Mouse (Mus musculus): ENCODE results near the gene Spc24. TPM values are rescaled to one million over a fixed set of nuclear protein-coding genes. Genes with fewer than 3 reads are reported as not detected.
A peak's percentile ranks its signal among the peaks of the same experiment; 100 is the strongest.

Gene Spc24
- polyA plus RNA-seq, 1 experiment: 80.1 TPM

- Histone ChIP-seq H3K79me2 (ENCODE audit: control insufficient read depth, insufficient read depth) (peaks cover 42% of the 10 kb centered on the region), H3K79me3 (ENCODE audit: low read depth) (peaks cover 30% of the 10 kb centered on the region), H3K27me3 (ENCODE audit: control insufficient read depth, insufficient read depth, insufficient read length) (no peaks in the 10 kb centered on the region), H3K36me3 (ENCODE audit: control insufficient read depth, insufficient read depth) (peaks cover 21% of the 10 kb centered on the region), H3ac (ENCODE audit: control insufficient read depth, insufficient read length, low read depth) (no peak overlapping the region), H3K4me3 (ENCODE audit: insufficient read depth, poor library complexity, severe bottlenecking) (peak overlapping the region; percentile 6)
- TF ChIP-seq FOSL1 (IDR thresholded peaks at IDR 0.05; ENCODE audit: insufficient read depth, low read length, poor library complexity, severe bottlenecking) (no peak), CTCF (IDR thresholded peaks at IDR 0.05; ENCODE audit: control insufficient read depth, insufficient read depth, insufficient read length) (no peak), MYOG (IDR thresholded peaks at IDR 0.05; ENCODE audit: control insufficient read depth, extremely low read depth, insufficient read length) (no peak), USF1 (IDR thresholded peaks at IDR 0.05; ENCODE audit: low read depth) (no peak), MAX (IDR thresholded peaks at IDR 0.05) (no peak)
Measured at GRCm38 (mm10) chr9:21754516-21755321, 5.4 kb downstream of the Spc24 start.

- Histone ChIP-seq H3K4me3 (ENCODE audit: insufficient read depth, poor library complexity, severe bottlenecking) (no peak overlapping the region), H3K36me3 (ENCODE audit: control insufficient read depth, insufficient read depth) (peaks cover 28% of the 10 kb centered on the region), H3ac (ENCODE audit: control insufficient read depth, insufficient read length, low read depth) (no peak overlapping the region), H3K27me3 (ENCODE audit: control insufficient read depth, insufficient read depth, insufficient read length) (no peaks in the 10 kb centered on the region), H3K79me2 (ENCODE audit: control insufficient read depth, insufficient read depth) (peaks cover 34% of the 10 kb centered on the region), H3K79me3 (ENCODE audit: low read depth) (peaks cover 27% of the 10 kb centered on the region)
- TF ChIP-seq FOSL1 (IDR thresholded peaks at IDR 0.05; ENCODE audit: insufficient read depth, low read length, poor library complexity, severe bottlenecking) (peak; percentile 74), MYOG (IDR thresholded peaks at IDR 0.05; ENCODE audit: control insufficient read depth, extremely low read depth, insufficient read length) (no peak), CTCF (IDR thresholded peaks at IDR 0.05; ENCODE audit: control insufficient read depth, insufficient read depth, insufficient read length) (no peak), CEBPB (IDR thresholded peaks at IDR 0.05; ENCODE audit: low read depth) (no peak), MYOD1 (IDR thresholded peaks at IDR 0.05; ENCODE audit: control insufficient read depth, insufficient read length, low read depth) (peak; percentile 3), MAX (IDR thresholded peaks at IDR 0.05) (peak; percentile 19), USF1 (IDR thresholded peaks at IDR 0.05; ENCODE audit: low read depth) (no peak)
Measured at GRCm38 (mm10) chr9:21754003-21754402, 6.1 kb downstream of the Spc24 start.

- H3K79me2 ChIP-seq (ENCODE audit: control insufficient read depth, insufficient read depth): peaks cover 25% of the 10 kb centered on the region
- H3K36me3 ChIP-seq (ENCODE audit: control insufficient read depth, insufficient read depth): peaks cover 39% of the 10 kb centered on the region
- no peak for TF ChIP-seq MYOG (IDR thresholded peaks at IDR 0.05; ENCODE audit: control insufficient read depth, extremely low read depth, insufficient read length)
- TF ChIP-seq MYOD1 (IDR thresholded peaks at IDR 0.05; ENCODE audit: control insufficient read depth, insufficient read length, low read depth): peak; percentile 96
- TF ChIP-seq MAX (IDR thresholded peaks at IDR 0.05): no peak
Measured at GRCm38 (mm10) chr9:21752252-21752792, 7.8 kb downstream of the Spc24 start.

GRCm38 (mm10) chr9:21751347-21751746, 8.8 kb downstream of the Spc24 start:
- peaks cover 39% of the 10 kb centered on the region for H3K36me3 ChIP-seq (ENCODE audit: control insufficient read depth, insufficient read depth)
- H3ac ChIP-seq (ENCODE audit: control insufficient read depth, insufficient read length, low read depth): no peak overlapping the region
- peaks cover 6% of the 10 kb centered on the region for H3K79me3 ChIP-seq (ENCODE audit: low read depth)

More at GRCm38 (mm10) chr9:21752252-21752792, 7.8 kb downstream of the Spc24 start:
- H3K27me3 ChIP-seq (ENCODE audit: control insufficient read depth, insufficient read depth, insufficient read length): no peaks in the 10 kb centered on the region
- no peak overlapping the region for H3K4me3 ChIP-seq (ENCODE audit: insufficient read depth, poor library complexity, severe bottlenecking)
- H3K79me3 ChIP-seq (ENCODE audit: low read depth): peaks cover 14% of the 10 kb centered on the region
- H3ac ChIP-seq (ENCODE audit: control insufficient read depth, insufficient read length, low read depth): peak overlapping the region; percentile 0

GRCm38 (mm10) chr9:21750370-21750769, 9.7 kb downstream of the Spc24 start:
- Histone ChIP-seq H3K79me3 (ENCODE audit: low read depth) (peaks cover 5% of the 10 kb centered on the region), H3K79me2 (ENCODE audit: control insufficient read depth, insufficient read depth) (peaks cover 8% of the 10 kb centered on the region), H3K36me3 (ENCODE audit: control insufficient read depth, insufficient read depth) (peaks cover 42% of the 10 kb centered on the region), H3K27me3 (ENCODE audit: control insufficient read depth, insufficient read depth, insufficient read length) (no peaks in the 10 kb centered on the region), H3ac (ENCODE audit: control insufficient read depth, insufficient read length, low read depth) (no peak overlapping the region), H3K4me3 (ENCODE audit: insufficient read depth, poor library complexity, severe bottlenecking) (no peak overlapping the region)
- TF ChIP-seq MAX (IDR thresholded peaks at IDR 0.05): no peak
- no peak for TF ChIP-seq CEBPB (IDR thresholded peaks at IDR 0.05; ENCODE audit: low read depth)
- no peak for TF ChIP-seq CTCF (IDR thresholded peaks at IDR 0.05; ENCODE audit: control insufficient read depth, insufficient read depth, insufficient read length)
- TF ChIP-seq MYOG (IDR thresholded peaks at IDR 0.05; ENCODE audit: control insufficient read depth, extremely low read depth, insufficient read length): no peak
- no peak for TF ChIP-seq USF1 (IDR thresholded peaks at IDR 0.05; ENCODE audit: low read depth)
- TF ChIP-seq FOSL1 (IDR thresholded peaks at IDR 0.05; ENCODE audit: insufficient read depth, low read length, poor library complexity, severe bottlenecking): no peak

More at GRCm38 (mm10) chr9:21751347-21751746, 8.8 kb downstream of the Spc24 start:
- TF ChIP-seq FOSL1 (IDR thresholded peaks at IDR 0.05; ENCODE audit: insufficient read depth, low read length, poor library complexity, severe bottlenecking) (peak; percentile 66), MYOD1 (IDR thresholded peaks at IDR 0.05; ENCODE audit: control insufficient read depth, insufficient read length, low read depth) (peak; percentile 94), USF1 (IDR thresholded peaks at IDR 0.05; ENCODE audit: low read depth) (no peak), MYOG (IDR thresholded peaks at IDR 0.05; ENCODE audit: control insufficient read depth, extremely low read depth, insufficient read length) (no peak), CEBPB (IDR thresholded peaks at IDR 0.05; ENCODE audit: low read depth) (no peak), CTCF (IDR thresholded peaks at IDR 0.05; ENCODE audit: control insufficient read depth, insufficient read depth, insufficient read length) (peak; percentile 77), MAX (IDR thresholded peaks at IDR 0.05) (peak; percentile 87)
- Histone ChIP-seq H3K4me3 (ENCODE audit: insufficient read depth, poor library complexity, severe bottlenecking) (no peak overlapping the region), H3K79me2 (ENCODE audit: control insufficient read depth, insufficient read depth) (peaks cover 16% of the 10 kb centered on the region), H3K27me3 (ENCODE audit: control insufficient read depth, insufficient read depth, insufficient read length) (no peaks in the 10 kb centered on the region)

All from C2C12 (cell line).